Mouse (Mus musculus) adipocyte (in vitro differentiated cells): ENCODE measurements around the gene Traf5.

Source experiments
- DNase-seq: peaks from one replicate; pipeline ENCODE4 v3.0.0-alpha.2; 2016; ENCODE audit warnings: low spot score

The Traf5 gene

GRCm38 (mm10) chr1:192091806-192092772 is at the start of gene Traf5:
Gene Traf5, minus strand, starts transcription at chr1:192092559.
- peak; percentile 96 for DNase-seq

GRCm38 (mm10) chr1:192140313-192140712 is 48.0 kb upstream of the Traf5 start:
- peak; percentile 21 for DNase-seq

DNA sequence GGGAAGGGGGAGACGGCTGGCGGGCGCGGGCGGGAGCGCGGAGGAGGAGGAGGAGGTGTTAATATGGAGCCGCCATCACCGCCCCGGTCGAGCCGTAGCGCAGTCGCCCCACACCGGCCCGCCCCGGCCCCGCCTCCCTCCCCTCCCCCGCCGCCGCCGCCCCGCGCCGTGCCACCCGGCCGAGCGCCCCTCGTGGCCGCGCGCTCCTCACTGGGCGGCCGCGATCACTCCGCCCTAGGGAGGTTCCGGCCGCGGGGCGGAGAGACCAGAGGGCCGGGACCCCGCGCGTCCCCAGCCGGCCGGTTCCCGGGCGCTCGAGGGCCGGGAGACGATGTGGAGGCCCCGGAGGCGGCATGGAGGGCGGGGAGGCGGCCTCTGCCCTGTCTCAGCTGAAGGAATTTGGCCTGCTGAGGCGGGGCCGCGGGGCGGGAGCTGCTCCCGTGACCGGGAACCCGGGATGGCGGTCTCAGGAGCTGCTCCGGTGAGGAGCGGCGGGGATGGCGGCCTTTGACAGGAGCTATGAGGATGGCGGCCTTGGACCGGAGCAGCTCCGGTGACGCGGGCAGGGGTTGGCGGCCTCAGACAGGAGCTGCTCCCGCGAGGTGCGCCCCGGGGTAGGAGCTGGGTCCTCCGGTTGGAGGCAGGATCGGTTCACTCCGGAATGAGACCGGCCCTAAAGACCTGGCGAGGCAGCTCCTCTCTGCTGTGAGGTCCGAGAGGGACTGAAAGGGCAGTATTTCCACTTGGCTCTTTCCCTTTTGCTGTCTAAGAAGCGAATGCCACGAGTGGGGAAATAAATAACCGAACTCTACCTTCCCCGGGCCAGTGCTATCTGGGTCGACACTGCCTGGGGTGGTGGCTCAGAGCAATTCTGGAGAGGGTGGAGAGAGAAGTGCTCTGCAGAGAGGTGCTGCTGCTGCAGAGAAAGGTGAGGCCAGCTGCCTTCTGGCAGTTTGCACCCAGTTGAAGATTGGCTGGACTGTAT is 45.9 kb upstream of the Traf5 start, which contains the start of gene Rcor3:
Gene Rcor3, minus strand, starts transcription at position 137 of the 985 bp plus-strand sequence.
- DNase-seq = peak; percentile 79

- DNase-seq = peak; percentile 59
These were observed 45.0 kb upstream of the Traf5 start for GRCm38 (mm10) chr1:192137291-192137925.

DNA sequence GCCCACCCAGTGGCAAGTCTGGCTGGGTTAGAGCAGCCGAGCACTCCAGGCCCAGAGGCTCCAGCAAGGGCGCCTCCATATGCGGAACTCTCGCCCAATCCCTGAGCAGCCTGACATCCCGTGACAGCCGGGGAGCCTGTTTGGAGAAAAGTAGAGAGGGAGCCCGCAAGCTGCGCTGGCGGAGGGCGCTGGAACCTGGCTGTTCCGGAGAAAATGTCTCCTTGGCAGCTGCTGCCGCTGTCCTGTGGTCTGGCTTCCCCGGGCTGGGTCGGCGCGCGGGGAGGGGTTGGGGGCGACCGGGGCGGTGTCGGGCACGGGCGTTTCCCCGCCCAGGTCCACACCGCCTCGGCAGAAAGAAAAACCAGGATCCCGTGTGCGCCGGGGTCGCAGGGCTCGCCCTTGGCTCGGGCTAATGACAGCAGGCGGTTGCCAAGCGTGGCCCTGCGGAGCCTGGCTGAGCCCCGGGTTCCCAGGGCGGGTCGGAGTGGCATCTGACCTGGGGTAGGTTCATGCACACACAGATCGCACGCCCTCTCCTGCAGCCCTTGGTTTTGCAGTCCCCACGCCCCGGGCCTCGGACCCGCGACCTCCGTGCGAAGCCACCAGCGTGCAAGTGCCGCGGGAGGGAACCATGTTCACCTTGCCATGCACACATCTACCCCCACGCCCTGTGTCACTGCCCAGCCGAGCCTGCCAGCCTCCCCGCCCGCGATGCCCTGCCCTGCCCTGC is 44.4 kb upstream of the Traf5 start:
- peak; percentile 84 for DNase-seq

GRCm38 (mm10) chr1:192130202-192130601 is 37.8 kb upstream of the Traf5 start:
- no peak for DNase-seq

DNA sequence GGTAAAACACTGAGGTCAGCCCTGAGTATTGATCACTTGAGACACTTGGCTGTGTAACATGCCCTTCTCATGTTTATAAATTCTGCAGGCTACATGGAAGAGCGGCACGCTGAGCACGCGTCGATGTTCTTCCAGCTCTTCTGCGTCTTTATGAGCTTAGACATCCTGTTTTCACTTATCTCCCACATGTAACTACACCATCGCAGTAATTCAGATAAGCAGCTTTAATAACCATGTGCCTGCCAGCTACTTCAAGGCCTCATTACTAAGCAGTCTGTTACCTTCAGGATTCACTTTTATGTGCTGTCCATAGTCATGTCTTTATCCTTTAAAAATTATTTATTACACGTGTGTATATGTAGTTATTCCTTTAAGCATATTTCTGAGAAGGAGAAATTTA is 36.0 kb upstream of the Traf5 start:
- no peak for DNase-seq

DNA sequence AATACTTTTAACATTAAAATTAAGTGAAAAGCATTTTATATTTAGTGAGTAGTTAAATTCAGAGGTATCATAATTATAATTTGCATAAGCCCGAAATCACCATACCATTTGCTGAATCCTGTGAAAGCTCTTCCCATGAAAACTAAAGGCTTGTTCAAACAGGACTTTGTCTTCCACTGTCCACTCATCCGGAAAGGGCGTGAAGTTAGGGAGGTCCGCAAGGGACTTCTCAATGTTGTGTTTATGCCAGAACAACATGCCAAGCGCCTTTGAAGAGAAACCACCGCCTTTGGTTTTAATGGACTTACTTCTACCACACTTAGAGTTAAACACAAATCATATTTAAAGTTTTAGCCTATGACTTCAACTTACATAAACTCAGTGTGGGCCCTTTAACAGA is 33.4 kb upstream of the Traf5 start:
- DNase-seq = no peak

DNA sequence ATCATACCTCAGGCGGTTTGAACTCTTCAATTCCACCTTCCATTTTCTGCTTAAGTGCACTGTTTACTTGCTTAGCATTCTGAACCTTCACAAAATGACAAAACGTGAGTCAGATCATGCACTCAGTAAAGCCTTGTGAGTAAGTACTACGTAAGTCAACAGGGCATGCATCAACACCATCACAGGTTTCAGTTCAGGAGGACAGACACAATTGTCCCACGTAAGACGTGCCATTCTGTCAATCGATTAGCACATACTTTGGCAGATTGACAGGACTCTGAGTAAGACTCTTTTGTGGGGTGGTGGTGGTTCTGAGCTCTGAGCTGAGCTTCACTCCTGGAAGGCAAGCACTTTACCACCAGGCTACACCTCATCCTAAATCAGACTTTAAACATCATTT is 23.9 kb upstream of the Traf5 start:
- no peak for DNase-seq

- DNase-seq = no peak
These were observed 23.0 kb upstream of the Traf5 start for GRCm38 (mm10) chr1:192115378-192115777.

DNA sequence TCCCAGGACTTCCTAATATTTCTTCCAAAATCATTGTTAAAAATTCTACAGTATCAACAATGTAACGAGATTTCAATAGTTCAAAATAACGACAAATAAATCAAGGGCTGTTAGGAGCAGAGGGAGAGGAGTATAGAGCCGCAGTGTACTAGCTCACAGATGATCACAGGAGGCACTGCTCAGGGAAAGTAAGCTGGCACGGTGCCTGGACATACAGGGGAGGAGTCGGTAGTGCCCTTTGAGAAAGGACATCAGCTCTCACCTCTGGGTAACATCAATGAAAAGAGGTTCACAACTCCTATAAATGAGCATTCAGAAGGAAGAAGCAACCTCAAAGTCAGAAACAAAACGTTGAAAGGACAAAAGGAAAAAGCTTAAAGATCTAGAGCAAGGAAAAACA is 16.8 kb upstream of the Traf5 start:
- no peak for DNase-seq

GRCm38 (mm10) chr1:192107352-192107751 is 15.0 kb upstream of the Traf5 start:
- peak; percentile 51 for DNase-seq

GRCm38 (mm10) chr1:192105902-192106389 is 13.6 kb upstream of the Traf5 start:
- no peak for DNase-seq

DNA sequence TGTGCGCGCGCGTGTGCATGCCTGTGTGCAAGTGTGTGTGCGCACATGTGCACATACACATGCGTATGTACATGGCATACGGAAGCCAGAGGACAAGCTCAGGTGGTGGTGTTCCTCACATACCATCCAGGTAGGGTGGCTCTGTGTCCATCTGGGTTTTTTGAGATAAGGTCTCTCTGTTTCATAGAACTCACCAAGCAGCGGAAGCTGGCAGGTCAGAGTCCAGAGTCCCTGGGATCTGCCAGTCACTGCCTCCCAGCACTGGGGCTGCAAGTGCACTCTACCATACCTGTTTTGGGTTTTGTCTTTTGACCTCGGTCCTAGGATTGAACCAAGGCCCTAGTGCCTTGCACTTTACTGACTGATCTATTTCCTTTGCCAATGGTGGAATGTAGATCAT is 11.7 kb upstream of the Traf5 start:
- no peak for DNase-seq

DNA sequence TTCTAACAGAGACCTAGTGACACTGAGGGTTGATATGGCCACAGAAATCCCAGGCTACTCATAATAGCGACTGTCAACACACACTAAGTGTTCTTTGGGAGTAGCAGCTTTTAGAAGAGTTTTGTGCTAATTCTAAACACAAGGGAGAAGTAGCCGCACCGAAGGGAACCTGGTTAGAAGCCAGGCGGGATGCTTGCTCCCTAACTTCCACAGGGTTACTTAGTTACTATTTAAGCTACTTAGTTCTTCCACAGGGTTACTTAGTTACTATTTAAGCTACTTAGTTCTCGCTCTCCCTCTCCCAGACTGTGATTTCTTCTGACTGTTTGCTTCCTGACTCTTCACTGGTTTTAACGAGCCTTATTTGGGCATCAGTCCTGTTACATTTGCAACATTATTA is 10.8 kb upstream of the Traf5 start:
- no peak for DNase-seq

GRCm38 (mm10) chr1:192101359-192101758 is 9.0 kb upstream of the Traf5 start:
- no peak for DNase-seq

DNA sequence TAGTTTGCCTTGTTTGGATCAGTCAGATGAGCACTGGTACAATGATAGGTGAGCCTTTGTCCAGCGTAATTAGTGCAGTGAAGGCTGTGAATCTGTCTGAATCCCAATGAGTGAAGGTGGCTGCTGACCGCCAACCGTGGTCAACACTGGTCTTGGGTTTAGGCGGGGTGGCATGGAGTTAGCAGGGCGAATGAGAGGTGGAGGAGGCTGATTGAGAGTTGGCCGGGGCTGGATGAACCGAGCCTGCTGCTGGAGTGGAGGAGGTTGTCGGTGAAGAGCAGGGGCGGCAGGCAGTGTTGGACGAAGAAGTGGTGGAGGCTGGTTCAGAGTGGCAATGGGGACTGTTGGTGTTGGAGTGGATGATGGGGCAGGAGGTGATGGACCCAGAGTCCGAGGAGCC is 8.4 kb upstream of the Traf5 start:
- DNase-seq = no peak

DNA sequence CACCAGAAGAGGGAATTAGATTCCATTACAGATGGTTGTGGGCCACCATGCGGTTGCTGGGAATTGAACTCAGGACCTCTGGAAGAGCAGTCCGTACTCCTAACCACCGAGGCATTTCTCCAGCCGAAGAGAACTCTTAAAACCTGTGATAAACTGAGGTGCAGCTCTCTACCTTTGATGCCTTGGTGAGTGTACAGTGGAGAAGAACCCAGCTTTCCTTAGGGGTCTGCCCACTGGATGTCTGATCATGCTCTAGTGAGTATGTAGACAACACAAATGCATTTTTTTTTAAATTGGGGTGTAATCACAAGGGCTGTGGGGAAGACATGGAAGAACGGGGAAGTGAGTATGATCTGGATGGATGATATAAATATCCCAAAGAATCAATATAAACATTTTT is 3.3 kb upstream of the Traf5 start:
- no peak for DNase-seq

- peak; percentile 82 for DNase-seq
These were observed 2.3 kb upstream of the Traf5 start for GRCm38 (mm10) chr1:192094451-192095170.

- peak; percentile 93 for DNase-seq
These were observed 711 bp upstream of the Traf5 start for GRCm38 (mm10) chr1:192092879-192093660.
